Mouse (Mus musculus): ENCODE results near the gene Fez1. TPM values are rescaled to one million over a fixed set of nuclear protein-coding genes. Genes with fewer than 3 reads are reported as not detected.

Fez1 gene
- polyA plus RNA-seq (2014; fragmentation: Nextera tagmentation; extraction: Ambion mirVana) = 3.3 and 3.4 TPM in 2 replicates

DNA sequence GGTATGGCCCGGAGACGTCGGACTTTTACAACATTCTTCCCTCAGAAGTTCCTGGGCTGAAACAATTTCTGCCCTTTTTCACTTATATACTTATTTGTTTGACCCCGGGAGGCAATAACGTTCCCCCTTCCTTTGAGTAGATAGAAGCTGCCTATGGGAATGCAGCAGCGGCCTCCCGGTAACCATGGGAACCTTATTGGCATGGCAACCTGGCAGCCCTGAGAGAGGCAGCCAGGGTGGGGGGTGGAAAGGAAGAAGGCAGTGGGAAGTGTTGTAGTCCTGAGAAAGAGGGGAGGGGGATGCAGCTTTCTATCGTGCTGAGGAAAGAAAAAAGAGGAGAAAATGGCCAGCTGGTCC lies at the start of gene Fez1:
TSS of gene Fez1 (plus strand) at position 221 of the 357 bp plus-strand sequence.
- H3K27ac ChIP-seq (ENCODE audit: low read depth) = no peak within 1 kb of the TSS
- peak; percentile 80 for DNase-seq
- H3K4me2 ChIP-seq = peak within 1 kb of the TSS; percentile 44
- H3K27me3 ChIP-seq (ENCODE audit: insufficient read depth, low read length) = no peaks in the 10 kb centered on the region
- 0 out of 2 replicates have a peak, but pooled peaks cover 6% of the 10 kb centered on the region for H3K4me1 ChIP-seq (ENCODE audit: insufficient read depth)
- H3K4me3 ChIP-seq (ENCODE audit: low read depth, low read length) = no peak within 1 kb of the TSS
- ATAC-seq (ENCODE audit: insufficient read depth) = peak; percentile 90
- H3K9ac ChIP-seq = no peak within 1 kb of the TSS
- no peak for TF ChIP-seq CTCF (IDR thresholded peaks at IDR 0.05; ENCODE audit: low read depth)
- 2% methylated on average over 8 of the region's 8 CpGs for WGBS
- no peaks in the 10 kb centered on the region for H3K36me3 ChIP-seq (ENCODE audit: insufficient read depth)
- H3K9me3 ChIP-seq (ENCODE audit: low read depth, low read length) = no peaks in the 10 kb centered on the region

DNA sequence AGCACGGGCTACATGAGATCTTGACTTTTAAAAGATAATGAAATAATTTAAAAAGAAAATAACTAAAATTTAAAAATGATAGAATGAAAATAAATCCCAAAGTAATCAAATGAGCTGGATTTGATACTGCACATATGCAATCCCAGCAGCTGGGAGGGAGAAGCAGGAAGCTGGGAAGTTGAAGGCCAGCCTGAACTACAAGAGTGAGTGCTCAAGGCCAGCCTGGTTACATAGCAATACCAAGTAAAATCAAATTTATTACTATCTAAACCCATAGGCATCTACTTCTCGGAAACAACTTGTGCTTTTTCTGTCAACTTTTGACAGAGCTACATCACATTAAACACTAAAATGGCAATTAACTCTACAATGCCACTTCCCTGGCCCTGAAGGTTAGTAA lies 37.7 kb upstream of the Fez1 start:
- H3K9me3 ChIP-seq (ENCODE audit: low read depth, low read length) = no peaks in the 10 kb centered on the region
- no peak overlapping the region for H3K4me2 ChIP-seq
- no peaks in the 10 kb centered on the region for H3K4me1 ChIP-seq (ENCODE audit: insufficient read depth)
- ATAC-seq (ENCODE audit: insufficient read depth) (no peak), DNase-seq (no peak)
- 87% methylated on average over 2 of the region's 2 CpGs for WGBS
- H3K36me3 ChIP-seq (ENCODE audit: insufficient read depth) = peaks cover 86% of the 10 kb centered on the region
- TF ChIP-seq CTCF (IDR thresholded peaks at IDR 0.05; ENCODE audit: low read depth) = no peak
- no peak overlapping the region for H3K4me3 ChIP-seq (ENCODE audit: low read depth, low read length)
- no peak overlapping the region for H3K9ac ChIP-seq
- H3K27ac ChIP-seq (ENCODE audit: low read depth) = no peak overlapping the region
- H3K27me3 ChIP-seq (ENCODE audit: insufficient read depth, low read length) = no peaks in the 10 kb centered on the region

DNA sequence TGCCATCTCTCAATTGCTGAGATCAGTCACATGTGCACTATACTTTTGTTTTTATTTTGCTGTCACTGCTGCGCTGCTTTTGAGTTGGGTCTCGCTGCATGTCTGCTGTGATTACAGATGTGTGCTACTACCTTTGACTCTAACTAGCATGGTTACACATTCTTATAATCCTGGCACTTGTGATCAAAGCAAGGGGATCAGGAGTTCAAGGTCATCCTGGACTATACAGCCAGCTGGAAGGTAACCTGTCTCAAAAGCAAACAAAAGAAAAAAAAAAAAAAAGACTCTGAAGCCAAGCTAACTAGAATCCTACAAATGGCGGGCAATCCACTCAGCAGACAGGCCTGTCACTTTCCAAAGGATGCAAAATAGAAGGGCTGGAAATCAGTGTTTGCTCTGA lies 29.5 kb upstream of the Fez1 start:
- Histone ChIP-seq H3K4me2 (no peak overlapping the region), H3K9ac (no peak overlapping the region), H3K9me3 (ENCODE audit: low read depth, low read length) (no peaks in the 10 kb centered on the region), H3K27me3 (ENCODE audit: insufficient read depth, low read length) (no peaks in the 10 kb centered on the region), H3K27ac (ENCODE audit: low read depth) (no peak overlapping the region), H3K4me3 (ENCODE audit: low read depth, low read length) (no peak overlapping the region), H3K36me3 (ENCODE audit: insufficient read depth) (peaks cover 53% of the 10 kb centered on the region), H3K4me1 (ENCODE audit: insufficient read depth) (no peaks in the 10 kb centered on the region)
- no peak for TF ChIP-seq CTCF (IDR thresholded peaks at IDR 0.05; ENCODE audit: low read depth)
- DNase-seq (no peak), ATAC-seq (ENCODE audit: insufficient read depth) (no peak)
- 86% methylated on average over 3 of the region's 3 CpGs for WGBS

DNA sequence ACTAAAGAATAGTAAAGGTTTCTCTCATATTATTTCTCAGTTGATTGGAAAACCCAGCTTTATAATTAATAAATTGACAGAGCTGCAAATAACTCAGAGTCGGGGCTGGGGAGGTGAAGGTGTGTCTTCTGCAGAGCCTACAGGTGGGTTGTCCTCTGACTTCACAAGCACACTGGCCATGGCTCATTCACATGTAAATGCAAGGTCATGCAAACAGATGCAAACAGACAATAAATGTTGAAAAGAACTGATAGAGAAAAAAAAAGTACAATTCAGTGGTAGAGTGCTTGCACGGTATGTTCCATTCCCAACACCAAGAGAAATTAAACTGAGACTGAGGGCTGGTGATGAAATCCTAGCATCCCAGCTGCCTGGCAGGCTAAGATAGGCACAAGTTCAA lies 27.2 kb upstream of the Fez1 start:
- Histone ChIP-seq H3K9ac (no peak overlapping the region), H3K36me3 (ENCODE audit: insufficient read depth) (peaks cover 31% of the 10 kb centered on the region), H3K9me3 (ENCODE audit: low read depth, low read length) (no peaks in the 10 kb centered on the region), H3K4me2 (no peak overlapping the region), H3K27ac (ENCODE audit: low read depth) (no peak overlapping the region), H3K4me3 (ENCODE audit: low read depth, low read length) (no peak overlapping the region), H3K4me1 (ENCODE audit: insufficient read depth) (no peaks in the 10 kb centered on the region), H3K27me3 (ENCODE audit: insufficient read depth, low read length) (no peaks in the 10 kb centered on the region)
- no peak for DNase-seq
- no peak for ATAC-seq (ENCODE audit: insufficient read depth)
- TF ChIP-seq CTCF (IDR thresholded peaks at IDR 0.05; ENCODE audit: low read depth) = no peak
- WGBS = 82% methylated on average over 2 of the region's 2 CpGs

DNA sequence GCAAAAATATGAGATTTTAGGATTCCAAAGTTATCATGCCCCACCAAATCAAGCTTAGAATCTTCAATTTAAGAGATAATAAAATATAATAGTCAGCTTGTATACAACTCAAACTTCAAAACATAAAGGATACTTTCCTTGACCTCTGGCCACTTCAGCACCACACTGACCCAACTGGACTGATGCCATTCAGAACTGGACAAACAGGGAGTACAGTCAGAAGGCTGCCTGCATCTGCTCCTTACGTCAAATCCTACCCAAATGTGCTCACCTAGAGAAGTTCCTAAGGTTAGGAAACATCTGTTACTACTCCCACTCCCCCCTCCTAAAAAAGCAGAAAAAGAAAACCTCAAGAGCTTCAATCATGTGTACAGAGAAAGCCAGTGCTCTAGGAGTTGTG lies 26.1 kb upstream of the Fez1 start:
- no peak for TF ChIP-seq CTCF (IDR thresholded peaks at IDR 0.05; ENCODE audit: low read depth)
- no peaks in the 10 kb centered on the region for H3K27me3 ChIP-seq (ENCODE audit: insufficient read depth, low read length)
- peaks cover 21% of the 10 kb centered on the region for H3K36me3 ChIP-seq (ENCODE audit: insufficient read depth)
- no peak overlapping the region for H3K4me3 ChIP-seq (ENCODE audit: low read depth, low read length)
- no peaks in the 10 kb centered on the region for H3K9me3 ChIP-seq (ENCODE audit: low read depth, low read length)
- H3K9ac ChIP-seq = no peak overlapping the region
- no peak for ATAC-seq (ENCODE audit: insufficient read depth)
- DNase-seq = no peak
- WGBS = 70% methylated on average over 1 of the region's 1 CpGs
- H3K4me2 ChIP-seq = peak overlapping the region; percentile 81; the same call in 1 of the 2 replicates
- H3K4me1 ChIP-seq (ENCODE audit: insufficient read depth) = no peaks in the 10 kb centered on the region
- no peak overlapping the region for H3K27ac ChIP-seq (ENCODE audit: low read depth)

DNA sequence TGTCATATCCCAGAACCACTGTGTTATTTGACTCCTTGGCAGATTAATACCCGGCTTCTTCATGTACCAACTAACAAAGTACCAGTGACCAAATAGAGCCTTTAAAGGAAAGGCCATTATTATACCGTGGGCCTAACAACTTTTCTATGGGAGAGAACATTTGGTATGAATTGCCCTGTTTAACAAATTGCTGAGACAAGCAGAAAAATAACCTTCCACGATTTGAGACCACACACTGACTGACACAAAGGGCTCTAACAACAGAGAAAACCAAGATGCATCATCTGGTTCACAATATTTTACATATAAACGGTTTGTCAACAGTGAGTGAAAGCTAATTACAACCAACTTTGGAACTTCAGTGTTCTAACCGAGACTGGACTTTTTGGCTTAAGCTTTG lies 25.4 kb upstream of the Fez1 start:
- DNase-seq (peak; percentile 10), ATAC-seq (ENCODE audit: insufficient read depth) (no peak)
- WGBS = 11% methylated on average over 5 of the region's 5 CpGs
- Histone ChIP-seq H3K9me3 (ENCODE audit: low read depth, low read length) (no peaks in the 10 kb centered on the region), H3K4me3 (ENCODE audit: low read depth, low read length) (peak overlapping the region; percentile 95), H3K4me1 (ENCODE audit: insufficient read depth) (no peaks in the 10 kb centered on the region), H3K4me2 (peak overlapping the region; percentile 81), H3K27ac (ENCODE audit: low read depth) (no peak overlapping the region), H3K36me3 (ENCODE audit: insufficient read depth) (peaks cover 14% of the 10 kb centered on the region; the same call in 1 of the 2 replicates), H3K27me3 (ENCODE audit: insufficient read depth, low read length) (no peaks in the 10 kb centered on the region), H3K9ac (peak overlapping the region; percentile 96)
- no peak for TF ChIP-seq CTCF (IDR thresholded peaks at IDR 0.05; ENCODE audit: low read depth)

DNA sequence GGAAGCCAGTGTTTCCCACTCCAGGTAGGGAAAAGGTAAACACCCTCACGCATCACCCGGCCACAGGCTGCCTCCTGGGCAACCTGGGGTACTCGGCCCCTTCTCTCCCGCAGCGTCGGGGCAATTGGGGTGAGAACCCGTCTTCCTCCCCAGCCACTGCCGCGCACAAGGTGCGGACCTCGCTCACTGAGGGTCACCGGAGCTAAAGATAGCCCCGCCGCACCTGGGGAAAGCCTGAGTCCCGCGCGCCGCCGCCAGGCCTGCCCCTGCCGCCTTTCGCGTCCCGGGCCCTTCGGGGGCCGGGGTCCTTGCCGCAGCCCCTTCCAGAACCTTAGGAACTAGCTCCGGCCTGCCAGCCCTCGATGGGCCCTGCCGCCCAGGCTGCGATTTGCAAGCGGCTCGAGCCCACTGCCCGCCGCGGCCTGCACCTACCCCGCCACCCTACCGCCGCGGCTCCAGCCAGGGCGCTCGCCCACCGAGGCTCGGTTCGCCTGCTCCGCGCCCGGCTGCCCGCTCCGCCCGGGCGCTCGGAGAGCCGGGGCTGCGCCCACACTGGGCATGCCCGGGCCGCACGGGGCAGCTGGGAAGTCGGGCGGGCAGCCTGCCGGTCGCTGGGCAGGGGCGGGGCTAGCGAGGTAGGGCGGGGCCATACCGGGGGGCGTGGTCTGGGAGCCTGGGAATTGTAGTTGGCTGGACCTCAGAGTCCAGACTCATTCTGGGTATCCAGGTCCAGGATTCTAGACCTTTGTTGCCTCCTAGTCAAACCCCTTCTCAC lies 24.7 kb upstream of the Fez1 start, which contains the start of gene Ei24:
TSS of gene Ei24 (minus strand) at position 613 of the 775 bp plus-strand sequence.
- under 1% methylated on average over 66 of the region's 66 CpGs for WGBS
- no peak for TF ChIP-seq CTCF (IDR thresholded peaks at IDR 0.05; ENCODE audit: low read depth)
- Histone ChIP-seq H3K27ac (ENCODE audit: low read depth) (peak within 1 kb of the TSS; percentile 58; the same call in 1 of the 2 replicates), H3K9me3 (ENCODE audit: low read depth, low read length) (no peaks in the 10 kb centered on the region), H3K36me3 (ENCODE audit: insufficient read depth) (peaks cover 7% of the 10 kb centered on the region; the same call in 1 of the 2 replicates), H3K9ac (peak within 1 kb of the TSS; percentile 96), H3K27me3 (ENCODE audit: insufficient read depth, low read length) (no peaks in the 10 kb centered on the region), H3K4me2 (peak within 1 kb of the TSS; percentile 81), H3K4me1 (ENCODE audit: insufficient read depth) (no peaks in the 10 kb centered on the region), H3K4me3 (ENCODE audit: low read depth, low read length) (peak within 1 kb of the TSS; percentile 95)
- DNase-seq (peak; percentile 92), ATAC-seq (ENCODE audit: insufficient read depth) (peak; percentile 98)

Measured in lung, embryonic 14.5 days (tissue).